Mouse (Mus musculus): Measurements from ENCODE around the gene Mogat2. TPM values are rescaled to one million over a fixed set of nuclear protein-coding genes. Genes with fewer than 3 reads are reported as not detected.

Gene Mogat2
- total RNA-seq, 1 experiment = 22.9 TPM

- DNase-seq (ENCODE audit: low read depth, low spot score) = no peak
- Histone ChIP-seq H3K9me3 (ENCODE audit: control insufficient read depth, insufficient read depth, low read depth, low read length) (no peaks in the 10 kb centered on the region), H3K4me1 (ENCODE audit: control insufficient read depth in 2 of 2, insufficient read depth in 2 of 2, low read length in 2 of 2, poor library complexity in 1 of 2) (peaks cover 0 to 5% of the 10 kb centered on the region in 2 experiments; a peak in 1 of 4 replicates), H3K4me3 (ENCODE audit: insufficient read depth in 1 of 2, low read depth in 1 of 2, low read length in 2 of 2, poor library complexity in 1 of 2, severe bottlenecking in 1 of 2) (no peak overlapping the region), H3K9ac (ENCODE audit: insufficient read depth, low read depth, low read length, poor library complexity, severe bottlenecking) (no peak overlapping the region), H3K36me3 (ENCODE audit: control insufficient read depth, insufficient read depth, low read length, poor library complexity, severe bottlenecking) (no peaks in the 10 kb centered on the region), H3K27ac (ENCODE audit: insufficient read depth, low read depth, low read length, poor library complexity, severe bottlenecking) (no peak overlapping the region)
- TF ChIP-seq MAFK (IDR thresholded peaks at IDR 0.05; ENCODE audit: insufficient read depth, low read depth, low read length) = no peak
- no peak for TF ChIP-seq CHD2 (IDR thresholded peaks at IDR 0.05; ENCODE audit: low read depth, low read length)
- TF ChIP-seq ZC3H11A (IDR thresholded peaks at IDR 0.05; ENCODE audit: borderline replicate concordance, low read depth, low read length) = no peak
- TF ChIP-seq ZNF384 (IDR thresholded peaks at IDR 0.05; ENCODE audit: low read depth, low read length) = no peak
- no peak for TF ChIP-seq HCFC1 (IDR thresholded peaks at IDR 0.05; ENCODE audit: borderline replicate concordance, insufficient read depth, low read length)
- in situ Hi-C loops (cut with MboI; ENCODE audit: low sequenced_read_pairs in 2 of 2, unreplicated experiment in 2 of 2) = no loop called here
Observed at GRCm38 (mm10) chr7:99172898-99173297, 65.5 kb downstream of the Mogat2 start.

DNA sequence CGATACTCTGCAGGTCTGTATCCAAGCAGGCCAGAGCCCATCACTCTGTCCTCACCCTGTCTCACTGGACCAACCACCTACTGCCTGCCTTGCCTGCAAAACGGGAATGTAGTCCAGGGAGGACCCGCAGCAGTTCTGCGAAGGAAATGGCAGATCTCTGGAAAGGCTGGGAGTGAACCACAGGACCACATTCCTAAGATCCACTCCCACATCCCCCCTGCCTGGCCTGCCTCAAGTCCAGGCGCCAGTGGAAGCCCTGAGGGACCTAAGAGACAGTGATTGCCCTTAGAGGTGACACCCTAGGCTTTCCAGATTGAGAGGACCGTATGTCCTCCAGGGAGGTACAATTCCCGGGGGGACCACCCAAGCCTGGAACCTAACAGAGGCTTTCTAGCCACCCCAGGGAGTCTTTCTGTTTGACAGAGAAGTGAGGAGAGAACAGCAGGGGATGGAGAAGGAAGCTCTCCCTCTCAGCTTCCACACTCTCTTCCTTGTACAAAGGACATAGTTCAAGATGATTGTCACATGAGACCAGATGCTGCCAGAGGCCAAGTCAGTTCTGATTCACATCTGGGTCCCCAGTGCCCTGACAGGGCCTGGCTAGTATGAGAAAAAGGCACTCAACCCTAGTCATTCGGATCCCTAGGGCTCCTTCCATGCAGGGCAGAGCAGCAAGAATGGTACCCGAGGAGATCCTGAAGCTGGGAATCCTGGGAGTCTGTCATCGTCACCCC, 66.5 kb downstream of the Mogat2 start:
- TF ChIP-seq ZNF384 (IDR thresholded peaks at IDR 0.05; ENCODE audit: low read depth, low read length) = no peak
- no peaks in the 10 kb centered on the region for H3K9me3 ChIP-seq (ENCODE audit: control insufficient read depth, insufficient read depth, low read depth, low read length)
- H3K4me1 ChIP-seq (ENCODE audit: control insufficient read depth in 2 of 2, insufficient read depth in 2 of 2, low read length in 2 of 2, poor library complexity in 1 of 2) = peaks cover 0 to 5% of the 10 kb centered on the region in 2 experiments; a peak in 1 of 4 replicates
- in situ Hi-C loops (cut with MboI; ENCODE audit: low sequenced_read_pairs in 2 of 2, unreplicated experiment in 2 of 2) = no loop called here
- H3K4me3 ChIP-seq (ENCODE audit: insufficient read depth in 1 of 2, low read depth in 1 of 2, low read length in 2 of 2, poor library complexity in 1 of 2, severe bottlenecking in 1 of 2) = no peak overlapping the region
- no peak overlapping the region for H3K27ac ChIP-seq (ENCODE audit: insufficient read depth, low read depth, low read length, poor library complexity, severe bottlenecking)
- H3K9ac ChIP-seq (ENCODE audit: insufficient read depth, low read depth, low read length, poor library complexity, severe bottlenecking) = no peak overlapping the region
- no peaks in the 10 kb centered on the region for H3K36me3 ChIP-seq (ENCODE audit: control insufficient read depth, insufficient read depth, low read length, poor library complexity, severe bottlenecking)
- peak; percentile 21 for DNase-seq (ENCODE audit: low read depth, low spot score)

DNA sequence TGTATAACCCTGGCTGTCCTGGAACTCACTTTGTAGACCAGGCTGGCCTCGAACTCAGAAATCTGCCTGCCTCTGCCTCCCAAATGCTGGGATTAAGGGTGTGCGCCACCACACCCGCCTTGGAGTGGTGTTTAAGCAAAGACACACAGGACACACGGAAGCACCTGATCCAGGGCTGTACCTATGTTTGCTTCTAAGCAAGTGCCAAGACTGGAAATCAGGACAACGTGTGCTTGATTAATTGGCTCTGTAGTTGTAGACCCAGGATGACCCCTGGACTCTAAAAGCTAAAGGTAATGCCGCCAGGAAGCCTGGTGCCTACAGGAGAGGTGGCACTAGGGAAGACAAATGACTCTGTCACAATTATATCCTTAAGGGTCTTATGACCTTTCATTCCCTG, 67.9 kb downstream of the Mogat2 start:
- no peak overlapping the region for H3K9ac ChIP-seq (ENCODE audit: insufficient read depth, low read depth, low read length, poor library complexity, severe bottlenecking)
- no peak overlapping the region for H3K4me3 ChIP-seq (ENCODE audit: insufficient read depth in 1 of 2, low read depth in 1 of 2, low read length in 2 of 2, poor library complexity in 1 of 2, severe bottlenecking in 1 of 2)
- no peak for DNase-seq (ENCODE audit: low read depth, low spot score)
- no peaks in the 10 kb centered on the region for H3K9me3 ChIP-seq (ENCODE audit: control insufficient read depth, insufficient read depth, low read depth, low read length)
- in situ Hi-C loops (cut with MboI; ENCODE audit: low sequenced_read_pairs in 2 of 2, unreplicated experiment in 2 of 2) = no loop called here
- no peaks in the 10 kb centered on the region for H3K36me3 ChIP-seq (ENCODE audit: control insufficient read depth, insufficient read depth, low read length, poor library complexity, severe bottlenecking)
- H3K27ac ChIP-seq (ENCODE audit: insufficient read depth, low read depth, low read length, poor library complexity, severe bottlenecking) = no peak overlapping the region
- peaks cover 0 to 5% of the 10 kb centered on the region in 2 experiments; a peak in 1 of 4 replicates for H3K4me1 ChIP-seq (ENCODE audit: control insufficient read depth in 2 of 2, insufficient read depth in 2 of 2, low read length in 2 of 2, poor library complexity in 1 of 2)
- TF ChIP-seq ZNF384 (IDR thresholded peaks at IDR 0.05; ENCODE audit: low read depth, low read length) = no peak
- no peak for TF ChIP-seq MAFK (IDR thresholded peaks at IDR 0.05; ENCODE audit: insufficient read depth, low read depth, low read length)

- Histone ChIP-seq H3K36me3 (ENCODE audit: control insufficient read depth, insufficient read depth, low read length, poor library complexity, severe bottlenecking) (no peaks in the 10 kb centered on the region), H3K9me3 (ENCODE audit: control insufficient read depth, insufficient read depth, low read depth, low read length) (no peaks in the 10 kb centered on the region), H3K4me3 (ENCODE audit: insufficient read depth in 1 of 2, low read depth in 1 of 2, low read length in 2 of 2, poor library complexity in 1 of 2, severe bottlenecking in 1 of 2) (no peak overlapping the region), H3K9ac (ENCODE audit: insufficient read depth, low read depth, low read length, poor library complexity, severe bottlenecking) (no peak overlapping the region), H3K4me1 (ENCODE audit: control insufficient read depth in 2 of 2, insufficient read depth in 2 of 2, low read length in 2 of 2, poor library complexity in 1 of 2) (peaks cover 0 to 5% of the 10 kb centered on the region in 2 experiments; a peak in 1 of 4 replicates), H3K27ac (ENCODE audit: insufficient read depth, low read depth, low read length, poor library complexity, severe bottlenecking) (no peak overlapping the region)
- no peak for TF ChIP-seq MAFK (IDR thresholded peaks at IDR 0.05; ENCODE audit: insufficient read depth, low read depth, low read length)
- no peak for TF ChIP-seq ZNF384 (IDR thresholded peaks at IDR 0.05; ENCODE audit: low read depth, low read length)
- TF ChIP-seq HCFC1 (IDR thresholded peaks at IDR 0.05; ENCODE audit: borderline replicate concordance, insufficient read depth, low read length) = no peak
- TF ChIP-seq ZC3H11A (IDR thresholded peaks at IDR 0.05; ENCODE audit: borderline replicate concordance, low read depth, low read length) = no peak
- no peak for TF ChIP-seq CHD2 (IDR thresholded peaks at IDR 0.05; ENCODE audit: low read depth, low read length)
- DNase-seq (ENCODE audit: low read depth, low spot score) = no peak
- in situ Hi-C loops (cut with MboI; ENCODE audit: low sequenced_read_pairs in 2 of 2, unreplicated experiment in 2 of 2) = no loop called here
Observed at GRCm38 (mm10) chr7:99169717-99170403, 68.6 kb downstream of the Mogat2 start.

Other genes starting within 250 kb of the Mogat2 start
- 13.6 and 14.6 TPM in 2 replicates for gene Uvrag, start 97.5 kb downstream of the Mogat2 start, total RNA-seq (2012; rRNA removed)
- 16.4 and 17.0 TPM in 2 replicates for gene Dgat2, start 55.9 kb downstream of the Mogat2 start, total RNA-seq (2012; rRNA removed)
- 6.7 and 13.5 TPM in 2 replicates for gene Map6, start 28.8 kb upstream of the Mogat2 start, total RNA-seq (2012; rRNA removed)
- gene Serpinh1, start 114.6 kb upstream of the Mogat2 start, total RNA-seq (2012; rRNA removed) = 337 and 500 TPM in 2 replicates
- 8.3 and 10.2 TPM in 2 replicates for gene Gdpd5, start 142.8 kb upstream of the Mogat2 start, total RNA-seq (2012; rRNA removed)
- gene Klhl35, start 227.4 kb upstream of the Mogat2 start, total RNA-seq (2012; rRNA removed) = 0.31 and 0.85 TPM in 2 replicates
- gene Rps3, start 245.1 kb upstream of the Mogat2 start, total RNA-seq (2012; rRNA removed) = 1,655 and 1,728 TPM in 2 replicates